Mouse (Mus musculus) neural tube, embryonic 15.5 days (tissue): ENCODE measurements around the gene Pnmal2. TPM values are rescaled to one million over a fixed set of nuclear protein-coding genes. Genes with fewer than 3 reads are reported as not detected.

Experiments used
- ATAC-seq: fragments of 200-750 bp; cut with Nextera tagmentation; 2 replicates; pipeline ENCODE4 v1.8.0; 2017; ENCODE audit warnings: mild to moderate bottlenecking, moderate TSS enrichment, moderate library complexity; ENCODE audit not compliant: low FRiP score
- H3K27ac ChIP-seq: fragments of 300-500 bp; sonication (generic); replicated peaks from 2 replicates; pipeline ENCODE4 v1.5.1; 2015; ENCODE audit warnings: mild to moderate bottlenecking, inconsistent platforms
- H3K27me3 ChIP-seq: fragments of 300-500 bp; sonication (generic); replicated peaks from 2 replicates; pipeline ENCODE4 v1.6.1; 2015; ENCODE audit warnings: inconsistent platforms
- H3K36me3 ChIP-seq: fragments of 300-500 bp; sonication (generic); 2 replicates; pipeline ENCODE4 v1.6.1; 2015; ENCODE audit warnings: inconsistent platforms
- H3K4me1 ChIP-seq: fragments of 300-500 bp; sonication (generic); 2 replicates; pipeline ENCODE4 v1.6.1; 2015; ENCODE audit warnings: inconsistent platforms
- H3K4me2 ChIP-seq: fragments of 300-500 bp; sonication (generic); 2 replicates; pipeline ENCODE4 v1.6.1; 2015; ENCODE audit warnings: inconsistent platforms, mild to moderate bottlenecking, moderate library complexity
- H3K4me3 ChIP-seq: fragments of 300-500 bp; sonication (generic); replicated peaks from 2 replicates; pipeline ENCODE4 v1.5.1; 2015; ENCODE audit warnings: mild to moderate bottlenecking, inconsistent platforms
- H3K9ac ChIP-seq: fragments of 300-500 bp; sonication (generic); replicated peaks from 2 replicates; pipeline ENCODE4 v1.6.1; 2015; ENCODE audit warnings: mild to moderate bottlenecking, inconsistent platforms
- H3K9me3 ChIP-seq: fragments of 300-500 bp; sonication (generic); replicated peaks from 2 replicates; pipeline ENCODE4 v1.6.1; 2016; ENCODE audit warnings: inconsistent platforms
- WGBS: fragments of 180-500 bp; shearing (Covaris S2); methylation state at CpG from one replicate; pipeline ENCODE4 v1.1.7; 2015; ENCODE audit warnings: mixed read lengths; 5-methylcytosine and 5-hydroxymethylcytosine counted together
- polyA plus RNA-seq: library from polyadenylated mRNA; unstranded; fragments of >200 nt; fragmentation: Nextera tagmentation; extraction: Ambion mirVana; gene quantifications from 2 replicates; pipeline ENCODE4 v1.2.1, GENCODE M21; 2015

Gene Pnmal2
- polyA plus RNA-seq, 1 experiment from 2014 or later: 137 TPM

GRCm38 (mm10) chr7:16931968-16932627 is 12.4 kb upstream of the Pnmal2 start:
- Histone ChIP-seq H3K9me3 (no peaks in the 10 kb centered on the region), H3K36me3 (no peaks in the 10 kb centered on the region), H3K4me2 (no peak overlapping the region), H3K27me3 (no peaks in the 10 kb centered on the region), H3K4me3 (no peak overlapping the region), H3K4me1 (peaks cover 27% of the 10 kb centered on the region), H3K27ac (peak overlapping the region; percentile 81), H3K9ac (no peak overlapping the region)
- peak; percentile 58 for ATAC-seq
- WGBS: 18% methylated on average over 14 of the region's 14 CpGs

GRCm38 (mm10) chr7:16932704-16933577 is 11.5 kb upstream of the Pnmal2 start:
- no peaks in the 10 kb centered on the region for H3K9me3 ChIP-seq
- peak overlapping the region; percentile 81 for H3K27ac ChIP-seq
- H3K4me2 ChIP-seq: peak overlapping the region; percentile 21
- 36% methylated on average over 14 of the region's 14 CpGs for WGBS
- H3K9ac ChIP-seq: no peak overlapping the region
- H3K27me3 ChIP-seq: no peaks in the 10 kb centered on the region
- no peaks in the 10 kb centered on the region for H3K36me3 ChIP-seq
- ATAC-seq: peak; percentile 67
- H3K4me3 ChIP-seq: no peak overlapping the region
- H3K4me1 ChIP-seq: peaks cover 31% of the 10 kb centered on the region

- H3K27ac ChIP-seq: no peak overlapping the region
- WGBS: 42% methylated on average over 4 of the region's 4 CpGs
- peaks cover 48% of the 10 kb centered on the region for H3K4me1 ChIP-seq
- H3K4me3 ChIP-seq: no peak overlapping the region
- no peaks in the 10 kb centered on the region for H3K27me3 ChIP-seq
- no peak overlapping the region for H3K4me2 ChIP-seq
- H3K9ac ChIP-seq: no peak overlapping the region
- no peaks in the 10 kb centered on the region for H3K9me3 ChIP-seq
- H3K36me3 ChIP-seq: no peaks in the 10 kb centered on the region
- no peak for ATAC-seq
Measured at GRCm38 (mm10) chr7:16937312-16937711, 7.2 kb upstream of the Pnmal2 start.

- peak overlapping the region; percentile 42 for H3K4me2 ChIP-seq
- H3K4me3 ChIP-seq: no peak overlapping the region
- H3K9me3 ChIP-seq: no peaks in the 10 kb centered on the region
- peak overlapping the region; percentile 76 for H3K27ac ChIP-seq
- peak; percentile 84 for ATAC-seq
- no peaks in the 10 kb centered on the region for H3K36me3 ChIP-seq
- no peaks in the 10 kb centered on the region for H3K27me3 ChIP-seq
- H3K9ac ChIP-seq: peak overlapping the region; percentile 14; the same call in 1 of the 2 replicates
- 57% methylated on average over 17 of the region's 17 CpGs for WGBS
- peaks cover 46% of the 10 kb centered on the region for H3K4me1 ChIP-seq
Measured at GRCm38 (mm10) chr7:16938117-16938791, 6.2 kb upstream of the Pnmal2 start.

- H3K4me2 ChIP-seq: no peak overlapping the region
- no peaks in the 10 kb centered on the region for H3K9me3 ChIP-seq
- H3K4me3 ChIP-seq: no peak overlapping the region
- H3K4me1 ChIP-seq: peaks cover 52% of the 10 kb centered on the region
- no peak for ATAC-seq
- H3K27me3 ChIP-seq: no peaks in the 10 kb centered on the region
- H3K36me3 ChIP-seq: no peaks in the 10 kb centered on the region
- no peak overlapping the region for H3K9ac ChIP-seq
- WGBS: 54% methylated on average over 7 of the region's 7 CpGs
- peak overlapping the region; percentile 43; the same call in 1 of the 2 replicates for H3K27ac ChIP-seq
Measured at GRCm38 (mm10) chr7:16940292-16940691, 4.2 kb upstream of the Pnmal2 start.

GRCm38 (mm10) chr7:16942861-16943260 is 1.6 kb upstream of the Pnmal2 start:
- H3K27ac ChIP-seq: peak overlapping the region; percentile 93
- H3K36me3 ChIP-seq: no peaks in the 10 kb centered on the region
- H3K4me3 ChIP-seq: no peak overlapping the region
- no peak for ATAC-seq
- peaks cover 75% of the 10 kb centered on the region for H3K4me1 ChIP-seq
- no peaks in the 10 kb centered on the region for H3K9me3 ChIP-seq
- no peak overlapping the region for H3K4me2 ChIP-seq
- WGBS: 25% methylated on average over 4 of the region's 4 CpGs
- H3K27me3 ChIP-seq: no peaks in the 10 kb centered on the region
- no peak overlapping the region for H3K9ac ChIP-seq

GRCm38 (mm10) chr7:16944808-16945315 is 380 bp downstream of the Pnmal2 start:
- 2% methylated on average over 22 of the region's 22 CpGs for WGBS
- peak; percentile 18 for ATAC-seq

GRCm38 (mm10) chr7:16945419-16945818 is 937 bp downstream of the Pnmal2 start:
- Histone ChIP-seq H3K36me3 (no peaks in the 10 kb centered on the region; the same call in 1 of the 2 replicates), H3K27ac (peak overlapping the region; percentile 93), H3K4me2 (peak overlapping the region; percentile 93), H3K9me3 (no peaks in the 10 kb centered on the region), H3K27me3 (no peaks in the 10 kb centered on the region), H3K9ac (peak overlapping the region; percentile 90), H3K4me3 (peak overlapping the region; percentile 68), H3K4me1 (peaks cover 79% of the 10 kb centered on the region)
- no peak for ATAC-seq
- 11% methylated on average over 17 of the region's 17 CpGs for WGBS

More at GRCm38 (mm10) chr7:16944808-16945315, 380 bp downstream of the Pnmal2 start:
- Histone ChIP-seq H3K36me3 (no peaks in the 10 kb centered on the region; the same call in 1 of the 2 replicates), H3K9ac (peak overlapping the region; percentile 90), H3K27ac (peak overlapping the region; percentile 93), H3K4me1 (peaks cover 79% of the 10 kb centered on the region), H3K27me3 (no peaks in the 10 kb centered on the region), H3K4me3 (peak overlapping the region; percentile 68), H3K9me3 (no peaks in the 10 kb centered on the region), H3K4me2 (peak overlapping the region; percentile 93)

- peak overlapping the region; percentile 68 for H3K4me3 ChIP-seq
- H3K27ac ChIP-seq: peak overlapping the region; percentile 93
- no peak for ATAC-seq
- 2% methylated on average over 53 of the region's 53 CpGs for WGBS
- H3K27me3 ChIP-seq: no peaks in the 10 kb centered on the region
- peak overlapping the region; percentile 93 for H3K4me2 ChIP-seq
- H3K9me3 ChIP-seq: no peaks in the 10 kb centered on the region
- no peaks in the 10 kb centered on the region; the same call in 1 of the 2 replicates for H3K36me3 ChIP-seq
- peak overlapping the region; percentile 90 for H3K9ac ChIP-seq
- H3K4me1 ChIP-seq: peaks cover 84% of the 10 kb centered on the region
Measured at GRCm38 (mm10) chr7:16946441-16947348, 2.2 kb downstream of the Pnmal2 start.

- Histone ChIP-seq H3K9me3 (no peaks in the 10 kb centered on the region), H3K4me3 (peak overlapping the region; percentile 68), H3K4me2 (peak overlapping the region; percentile 93), H3K27ac (peak overlapping the region; percentile 93), H3K27me3 (no peaks in the 10 kb centered on the region), H3K9ac (peak overlapping the region; percentile 90), H3K4me1 (peaks cover 84% of the 10 kb centered on the region), H3K36me3 (no peaks in the 10 kb centered on the region; the same call in 1 of the 2 replicates)
- no peak for ATAC-seq
- 8% methylated on average over 22 of the region's 22 CpGs for WGBS
Measured at GRCm38 (mm10) chr7:16947349-16947895, 2.9 kb downstream of the Pnmal2 start.
